Mouse (Mus musculus) erythroblast, embryonic 14.5 days (primary cell): ENCODE results near the gene Map9. TPM values are rescaled to one million over a fixed set of nuclear protein-coding genes. Genes with fewer than 3 reads are reported as not detected.
"Not testable (repeated sequence)": the region's sequence is repeated elsewhere in the genome, so short reads cannot be mapped to it uniquely, and the experiment has no call there.

Experiments used
- H3K27me3 ChIP-seq: 2 replicates; pipeline ENCODE4 v1.6.1; 2012; ENCODE audit warnings: inconsistent platforms; ENCODE audit not compliant: control insufficient read depth
- H3K36me3 ChIP-seq: 2 replicates; pipeline ENCODE4 v1.6.1; 2012; ENCODE audit warnings: mild to moderate bottlenecking, inconsistent platforms; ENCODE audit not compliant: control insufficient read depth
- H3K4me1 ChIP-seq: 2 replicates; pipeline ENCODE4 v1.6.1; 2012; ENCODE audit warnings: inconsistent platforms; ENCODE audit not compliant: control insufficient read depth
- H3K4me3 ChIP-seq: replicated peaks from 2 replicates; pipeline ENCODE3; 2012; ENCODE audit warnings: moderate library complexity, mild to moderate bottlenecking, inconsistent platforms
- H3K9me3 ChIP-seq: 2 replicates; pipeline ENCODE4 v1.6.1; 2012; ENCODE audit warnings: low read length, inconsistent platforms, mixed read lengths; ENCODE audit not compliant: control insufficient read depth
- GATA1 ChIP-seq: IDR thresholded peaks from 2 replicates; pipeline ENCODE4 v1.6.1; 2012; ENCODE audit warnings: low read length, inconsistent platforms, mixed read lengths
- TAL1 ChIP-seq: IDR thresholded peaks from 3 replicates; pipeline ENCODE4 v1.6.1; 2012; ENCODE audit warnings: low read length, inconsistent platforms, mixed read lengths
- polyA plus RNA-seq: library from polyadenylated mRNA; stranded (reverse); fragments of >175 nt; gene quantifications from 2 replicates; pipeline ENCODE4 v1.2.3, GENCODE M21; 2012

Map9 gene
- polyA plus RNA-seq, 1 experiment, result not detected

- Histone ChIP-seq H3K9me3 (no peaks in the 10 kb centered on the region), H3K36me3 (no peaks in the 10 kb centered on the region), H3K4me3 (no peak overlapping the region), H3K27me3 (no peaks in the 10 kb centered on the region), H3K4me1 (no peaks in the 10 kb centered on the region)
- TF ChIP-seq GATA1 (no peak), TAL1 (no peak)
These were observed 48.0 kb downstream of the Map9 start for GRCm38 (mm10) chr3:82405830-82406229.

GRCm38 (mm10) chr3:82406336-82406735, 48.5 kb downstream of the Map9 start:
- TF ChIP-seq GATA1, result no peak
- no peak for TF ChIP-seq TAL1
- H3K4me1 ChIP-seq, result no peaks in the 10 kb centered on the region
- no peaks in the 10 kb centered on the region for H3K36me3 ChIP-seq
- H3K9me3 ChIP-seq, result no peaks in the 10 kb centered on the region
- H3K27me3 ChIP-seq, result no peaks in the 10 kb centered on the region
- H3K4me3 ChIP-seq, result no peak overlapping the region

- Histone ChIP-seq H3K27me3 (no peaks in the 10 kb centered on the region), H3K4me3 (no peak overlapping the region), H3K36me3 (no peaks in the 10 kb centered on the region), H3K4me1 (no peaks in the 10 kb centered on the region), H3K9me3 (no peaks in the 10 kb centered on the region)
- TF ChIP-seq TAL1 (no peak), GATA1 (no peak)
These were observed 49.6 kb downstream of the Map9 start for GRCm38 (mm10) chr3:82407432-82407831.

GRCm38 (mm10) chr3:82412397-82412796, 54.6 kb downstream of the Map9 start:
- Histone ChIP-seq H3K4me1 (no peaks in the 10 kb centered on the region), H3K9me3 (no peaks in the 10 kb centered on the region), H3K4me3 (no peak overlapping the region), H3K27me3 (no peaks in the 10 kb centered on the region), H3K36me3 (no peaks in the 10 kb centered on the region)
- TF ChIP-seq GATA1 (no peak), TAL1 (no peak)

- Histone ChIP-seq H3K36me3 (no peaks in the 10 kb centered on the region), H3K9me3 (no peaks in the 10 kb centered on the region; the same call in 1 of the 2 replicates), H3K4me1 (no peaks in the 10 kb centered on the region), H3K27me3 (no peaks in the 10 kb centered on the region), H3K4me3 (no peak overlapping the region)
- no peak for TF ChIP-seq TAL1
- TF ChIP-seq GATA1, result no peak
These were observed 60.1 kb downstream of the Map9 start for GRCm38 (mm10) chr3:82417958-82418357.

GRCm38 (mm10) chr3:82435351-82435750, 77.5 kb downstream of the Map9 start:
- TF ChIP-seq GATA1, result no peak
- TF ChIP-seq TAL1, result no peak

GRCm38 (mm10) chr3:82440976-82441375, 83.1 kb downstream of the Map9 start:
- Histone ChIP-seq H3K9me3 (no peaks in the 10 kb centered on the region; the same call in 1 of the 2 replicates), H3K4me1 (no peaks in the 10 kb centered on the region), H3K36me3 (no peaks in the 10 kb centered on the region), H3K27me3 (no peaks in the 10 kb centered on the region), H3K4me3 (no peak overlapping the region)
- no peak for TF ChIP-seq TAL1
- TF ChIP-seq GATA1, result no peak

More at GRCm38 (mm10) chr3:82435351-82435750, 77.5 kb downstream of the Map9 start:
- H3K9me3 ChIP-seq, result no peaks in the 10 kb centered on the region; the same call in 1 of the 2 replicates
- no peaks in the 10 kb centered on the region for H3K27me3 ChIP-seq
- no peaks in the 10 kb centered on the region for H3K36me3 ChIP-seq
- H3K4me1 ChIP-seq, result no peaks in the 10 kb centered on the region
- H3K4me3 ChIP-seq, result no peak overlapping the region

- not testable (repeated sequence) for H3K9me3 ChIP-seq, H3K4me3 ChIP-seq, H3K36me3 ChIP-seq, H3K4me1 ChIP-seq, H3K27me3 ChIP-seq
These were observed 83.8 kb downstream of the Map9 start for GRCm38 (mm10) chr3:82441601-82442000.

Other genes starting within 250 kb of the Map9 start
- 0.01 TPM in 1 of 2 replicates, not detected in the other for gene Gucy1a1, start 212.3 kb upstream of the Map9 start, polyA plus RNA-seq
- not detected in 2 replicates for gene Npy2r, start 190.0 kb downstream of the Map9 start, polyA plus RNA-seq